Mouse (Mus musculus): ENCODE data around the gene Dbil5. TPM values are rescaled to one million over a fixed set of nuclear protein-coding genes. Genes with fewer than 3 reads are reported as not detected.
"Not testable (repeated sequence)": the region's sequence is repeated elsewhere in the genome, so short reads cannot be mapped to it uniquely, and the experiment has no call there.

The Dbil5 gene
- polyA plus RNA-seq, 1 experiment from 2014 or later, result 0.83 TPM

GRCm38 (mm10) chr11:76206793-76207192, 10.6 kb upstream of the Dbil5 start:
- no peak for DNase-seq (ENCODE audit: low spot score)
- Histone ChIP-seq H3K27ac (replicated peaks) (no peak overlapping the region), H3K27me3 (replicated peaks; ENCODE audit: low read depth, poor library complexity, severe bottlenecking) (peaks cover 7% of the 10 kb centered on the region; the same call in 1 of the 2 replicates), H3K36me3 (replicated peaks) (peaks cover 79% of the 10 kb centered on the region), H3K4me3 (no peak overlapping the region), H3K9me3 (no peaks in the 10 kb centered on the region), H3K4me1 (peaks cover 16% of the 10 kb centered on the region)
- 90% methylated on average over 5 of the region's 5 CpGs for WGBS

- DNase-seq (ENCODE audit: low spot score), result no peak
- Histone ChIP-seq H3K4me1 (peaks cover 5% of the 10 kb centered on the region; the same call in 1 of the 2 replicates), H3K27me3 (replicated peaks; ENCODE audit: low read depth, poor library complexity, severe bottlenecking) (no peaks in the 10 kb centered on the region), H3K27ac (replicated peaks) (no peak overlapping the region), H3K9me3 (no peaks in the 10 kb centered on the region), H3K4me3 (no peak overlapping the region), H3K36me3 (replicated peaks) (peaks cover 98% of the 10 kb centered on the region)
- 93% methylated on average over 13 of the region's 13 CpGs for WGBS
Observed at GRCm38 (mm10) chr11:76210228-76210985, 7.0 kb upstream of the Dbil5 start.

- not testable (repeated sequence) for DNase-seq (ENCODE audit: low spot score); H3K9me3 ChIP-seq; H3K4me3 ChIP-seq; H3K27me3 ChIP-seq (replicated peaks; ENCODE audit: low read depth, poor library complexity, severe bottlenecking); H3K27ac ChIP-seq (replicated peaks)
- 90% methylated on average over 6 of the region's 6 CpGs for WGBS
- Histone ChIP-seq H3K4me1 (peaks cover 17% of the 10 kb centered on the region), H3K36me3 (replicated peaks) (peaks cover 92% of the 10 kb centered on the region)
Observed at GRCm38 (mm10) chr11:76211595-76211994, 5.8 kb upstream of the Dbil5 start.

GRCm38 (mm10) chr11:76213841-76214240, 3.6 kb upstream of the Dbil5 start:
- Histone ChIP-seq H3K27me3 (replicated peaks; ENCODE audit: low read depth, poor library complexity, severe bottlenecking) (no peaks in the 10 kb centered on the region), H3K36me3 (replicated peaks) (peaks cover 70% of the 10 kb centered on the region), H3K9me3 (no peaks in the 10 kb centered on the region), H3K27ac (replicated peaks) (no peak overlapping the region), H3K4me3 (no peak overlapping the region), H3K4me1 (peaks cover 30% of the 10 kb centered on the region)
- 64% methylated on average over 5 of the region's 5 CpGs for WGBS
- DNase-seq (ENCODE audit: low spot score), result no peak

- Histone ChIP-seq H3K4me3 (no peak overlapping the region), H3K27ac (replicated peaks) (no peak overlapping the region), H3K27me3 (replicated peaks; ENCODE audit: low read depth, poor library complexity, severe bottlenecking) (no peaks in the 10 kb centered on the region), H3K36me3 (replicated peaks) (peaks cover 70% of the 10 kb centered on the region), H3K4me1 (peaks cover 30% of the 10 kb centered on the region), H3K9me3 (no peaks in the 10 kb centered on the region)
- no peak for DNase-seq (ENCODE audit: low spot score)
- WGBS, result 93% methylated on average over 2 of the region's 2 CpGs
Observed at GRCm38 (mm10) chr11:76215011-76215410, 2.4 kb upstream of the Dbil5 start.

- H3K27me3 ChIP-seq (replicated peaks; ENCODE audit: low read depth, poor library complexity, severe bottlenecking), result no peaks in the 10 kb centered on the region
- H3K27ac ChIP-seq (replicated peaks), result peak overlapping the region; percentile 98
- H3K9me3 ChIP-seq, result no peaks in the 10 kb centered on the region
- DNase-seq (ENCODE audit: low spot score), result no peak
- H3K36me3 ChIP-seq (replicated peaks), result peaks cover 70% of the 10 kb centered on the region
- 94% methylated on average over 5 of the region's 5 CpGs for WGBS
- peak overlapping the region; percentile 86 for H3K4me3 ChIP-seq
- peaks cover 30% of the 10 kb centered on the region for H3K4me1 ChIP-seq
Observed at GRCm38 (mm10) chr11:76216049-76216540, 1.3 kb upstream of the Dbil5 start.

DNA sequence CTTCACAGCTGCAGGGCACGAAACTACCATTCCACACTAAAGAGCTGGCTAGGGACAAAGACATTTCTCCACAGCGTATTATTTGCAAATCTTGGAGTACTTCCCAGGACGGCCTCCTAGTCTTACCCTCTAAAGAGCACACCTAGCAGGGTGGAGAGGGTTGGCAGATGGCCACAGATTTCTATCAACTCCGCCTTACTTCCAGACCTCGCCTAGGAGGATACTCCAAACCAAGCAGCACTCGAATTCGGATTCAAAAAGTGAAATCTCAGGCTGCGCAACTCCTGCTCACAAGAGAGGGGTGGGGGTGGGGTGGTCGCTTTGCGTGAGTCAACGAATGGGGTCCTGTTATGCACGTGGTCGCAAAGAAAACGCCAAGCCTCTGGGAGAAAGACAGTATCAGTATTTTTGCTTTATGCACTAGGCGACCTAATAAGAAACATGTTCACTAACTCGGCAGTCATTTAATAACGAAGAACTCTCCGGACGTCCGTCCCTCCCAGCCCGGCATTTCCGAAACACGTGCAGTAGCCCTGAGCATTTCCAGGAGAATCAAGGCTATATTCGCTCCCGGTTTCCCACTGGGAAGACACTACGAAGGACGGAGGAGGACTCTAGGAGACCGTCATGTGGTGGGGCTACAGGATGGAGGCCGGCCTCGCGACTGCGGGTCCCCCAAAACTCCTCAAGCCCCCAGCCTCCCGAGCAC, 573 bp upstream of the Dbil5 start:
- Histone ChIP-seq H3K9me3 (no peaks in the 10 kb centered on the region), H3K27me3 (replicated peaks; ENCODE audit: low read depth, poor library complexity, severe bottlenecking) (no peaks in the 10 kb centered on the region), H3K4me3 (peak overlapping the region; percentile 86), H3K27ac (replicated peaks) (peak overlapping the region; percentile 98), H3K4me1 (peaks cover 30% of the 10 kb centered on the region), H3K36me3 (replicated peaks) (peaks cover 70% of the 10 kb centered on the region)
- peak; percentile 68 for DNase-seq (ENCODE audit: low spot score)
- 5% methylated on average over 33 of the region's 33 CpGs for WGBS

DNA sequence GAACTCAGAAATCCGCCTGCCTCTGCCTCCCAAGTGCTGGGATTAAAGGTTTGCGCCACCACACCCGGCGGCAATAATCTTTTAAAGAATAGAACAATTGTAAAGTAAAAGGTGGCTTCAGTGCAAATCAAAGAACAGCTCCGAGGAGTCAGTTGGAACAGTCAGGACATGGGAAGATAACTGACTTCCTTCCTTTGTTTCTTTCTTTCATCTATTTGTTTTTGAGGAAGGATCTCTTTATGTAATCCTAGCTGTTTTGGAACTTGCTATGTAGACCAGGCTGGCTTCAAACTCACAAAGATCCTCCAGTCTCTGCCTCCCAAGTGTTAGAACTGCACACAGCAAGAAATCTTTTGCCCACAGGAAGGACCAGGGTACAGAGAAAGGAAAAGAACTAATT, 7.2 kb downstream of the Dbil5 start:
- no peak overlapping the region for H3K4me3 ChIP-seq
- no peaks in the 10 kb centered on the region for H3K9me3 ChIP-seq
- no peaks in the 10 kb centered on the region for H3K27me3 ChIP-seq (replicated peaks; ENCODE audit: low read depth, poor library complexity, severe bottlenecking)
- H3K27ac ChIP-seq (replicated peaks), result no peak overlapping the region
- peaks cover 77% of the 10 kb centered on the region for H3K36me3 ChIP-seq (replicated peaks)
- WGBS, result 96% methylated on average over 5 of the region's 5 CpGs
- DNase-seq (ENCODE audit: low spot score), result no peak
- H3K4me1 ChIP-seq, result no peaks in the 10 kb centered on the region

GRCm38 (mm10) chr11:76225051-76225450, 7.6 kb downstream of the Dbil5 start:
- H3K9me3 ChIP-seq, result no peaks in the 10 kb centered on the region
- no peaks in the 10 kb centered on the region for H3K4me1 ChIP-seq
- no peaks in the 10 kb centered on the region for H3K27me3 ChIP-seq (replicated peaks; ENCODE audit: low read depth, poor library complexity, severe bottlenecking)
- no peak overlapping the region for H3K4me3 ChIP-seq
- no peak for DNase-seq (ENCODE audit: low spot score)
- peaks cover 74% of the 10 kb centered on the region for H3K36me3 ChIP-seq (replicated peaks)
- H3K27ac ChIP-seq (replicated peaks), result no peak overlapping the region

- H3K4me1 ChIP-seq, result no peaks in the 10 kb centered on the region
- H3K36me3 ChIP-seq (replicated peaks), result peaks cover 93% of the 10 kb centered on the region
- H3K27ac ChIP-seq (replicated peaks), result no peak overlapping the region
- DNase-seq (ENCODE audit: low spot score), result no peak
- no peaks in the 10 kb centered on the region for H3K9me3 ChIP-seq
- H3K4me3 ChIP-seq, result no peak overlapping the region
- 91% methylated on average over 3 of the region's 3 CpGs for WGBS
- H3K27me3 ChIP-seq (replicated peaks; ENCODE audit: low read depth, poor library complexity, severe bottlenecking), result no peaks in the 10 kb centered on the region
Observed at GRCm38 (mm10) chr11:76236136-76236535, 18.7 kb downstream of the Dbil5 start.

DNA sequence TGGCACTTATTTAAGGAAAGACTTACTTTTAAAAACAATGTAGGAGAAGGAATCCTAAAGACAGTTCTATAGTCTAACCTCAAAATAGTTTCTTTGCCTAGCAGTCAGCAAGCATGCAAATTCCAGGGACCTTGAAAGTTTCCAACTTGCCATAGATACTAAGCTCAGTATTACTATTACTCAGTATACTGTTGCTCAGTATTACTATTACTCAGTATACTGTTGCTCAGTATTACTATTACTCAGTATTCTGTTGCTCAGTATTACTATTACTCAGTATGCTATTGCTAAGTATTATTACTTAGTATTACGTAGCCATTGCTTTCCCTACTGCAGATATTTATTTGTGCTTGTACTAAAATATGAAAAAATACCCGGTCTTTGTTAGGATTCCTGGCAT, 22.3 kb downstream of the Dbil5 start:
- H3K4me1 ChIP-seq, result peaks cover 23% of the 10 kb centered on the region
- H3K4me3 ChIP-seq, result no peak overlapping the region
- peaks cover 57% of the 10 kb centered on the region for H3K36me3 ChIP-seq (replicated peaks)

DNA sequence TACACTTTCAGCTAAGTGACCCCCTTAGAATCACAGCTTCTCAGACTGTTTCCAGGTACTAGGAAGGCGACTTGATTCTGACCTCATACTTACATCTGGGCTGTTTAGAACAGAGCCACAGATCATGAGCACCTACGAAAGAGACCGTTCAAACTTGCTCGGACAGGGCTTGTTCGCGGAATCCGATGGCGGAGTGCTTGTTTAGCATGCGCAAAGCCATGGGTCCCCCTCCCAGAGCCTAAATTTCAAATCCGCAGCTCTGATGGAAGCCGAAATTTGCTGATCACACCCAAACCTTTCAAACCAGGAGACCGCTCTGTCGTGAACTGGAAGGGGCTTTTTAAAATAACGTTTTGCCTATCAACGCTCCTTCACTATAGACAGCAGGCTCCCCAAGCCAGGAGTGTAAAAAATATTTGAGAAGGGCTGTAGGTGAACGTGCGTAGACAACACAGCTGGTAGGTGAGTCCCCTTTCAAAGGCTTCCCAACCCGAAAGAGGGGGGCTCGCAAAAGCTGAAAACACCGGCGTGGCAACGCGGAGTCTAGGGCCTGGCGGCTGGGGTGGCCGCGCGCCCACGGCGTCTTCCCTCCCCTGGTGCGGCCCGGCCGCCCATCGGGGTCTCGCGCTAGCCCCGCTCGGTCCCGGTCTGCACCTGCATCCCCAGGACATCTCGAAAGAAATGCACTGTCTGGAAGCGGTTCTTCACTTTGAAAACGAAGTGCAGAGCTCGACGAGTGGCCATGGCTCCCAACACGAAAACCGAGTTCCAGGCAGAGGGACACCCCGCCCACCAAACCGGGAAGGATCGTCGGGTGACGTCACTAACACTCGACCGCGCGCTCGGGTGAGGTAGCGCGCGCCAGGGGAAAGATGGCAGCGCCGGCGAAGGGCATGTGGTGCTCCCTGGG, 25.7 kb downstream of the Dbil5 start, which contains the start of the genes Mrm3 and Glod4:
TSS of gene Mrm3 (plus strand) at position 815 of the 910 bp plus-strand sequence.
TSS of gene Glod4 (minus strand) at position 825 of the 910 bp plus-strand sequence.
- under 1% methylated on average over 61 of the region's 61 CpGs for WGBS
- H3K4me1 ChIP-seq, result peaks cover 29% of the 10 kb centered on the region
- H3K36me3 ChIP-seq (replicated peaks), result peaks cover 44% of the 10 kb centered on the region
- H3K27ac ChIP-seq (replicated peaks), result peak within 1 kb of the TSS; percentile 92
- no peaks in the 10 kb centered on the region for H3K9me3 ChIP-seq
- peak; percentile 95 for DNase-seq (ENCODE audit: low spot score)
- peak within 1 kb of the TSS; percentile 94 for H3K4me3 ChIP-seq
- H3K27me3 ChIP-seq (replicated peaks; ENCODE audit: low read depth, poor library complexity, severe bottlenecking), result no peaks in the 10 kb centered on the region

More for the DNA sequence above, 22.3 kb downstream of the Dbil5 start:
- DNase-seq (ENCODE audit: low spot score), result no peak
- H3K9me3 ChIP-seq, result no peaks in the 10 kb centered on the region
- 98% methylated on average over 2 of the region's 2 CpGs for WGBS
- H3K27me3 ChIP-seq (replicated peaks; ENCODE audit: low read depth, poor library complexity, severe bottlenecking), result no peaks in the 10 kb centered on the region
- no peak overlapping the region for H3K27ac ChIP-seq (replicated peaks)
